Mouse (Mus musculus): ENCODE measurements around the gene Plpp7. TPM values are rescaled to one million over a fixed set of nuclear protein-coding genes. Genes with fewer than 3 reads are reported as not detected.

Gene Plpp7
- polyA plus RNA-seq, 1 experiment from 2014 or later: 16.6 TPM

GRCm38 (mm10) chr2:32157328-32157727 lies 62.0 kb downstream of the Plpp7 start:
- peak overlapping the region; percentile 6; the same call in 1 of the 2 replicates for H3K4me3 ChIP-seq (replicated peaks)

DNA sequence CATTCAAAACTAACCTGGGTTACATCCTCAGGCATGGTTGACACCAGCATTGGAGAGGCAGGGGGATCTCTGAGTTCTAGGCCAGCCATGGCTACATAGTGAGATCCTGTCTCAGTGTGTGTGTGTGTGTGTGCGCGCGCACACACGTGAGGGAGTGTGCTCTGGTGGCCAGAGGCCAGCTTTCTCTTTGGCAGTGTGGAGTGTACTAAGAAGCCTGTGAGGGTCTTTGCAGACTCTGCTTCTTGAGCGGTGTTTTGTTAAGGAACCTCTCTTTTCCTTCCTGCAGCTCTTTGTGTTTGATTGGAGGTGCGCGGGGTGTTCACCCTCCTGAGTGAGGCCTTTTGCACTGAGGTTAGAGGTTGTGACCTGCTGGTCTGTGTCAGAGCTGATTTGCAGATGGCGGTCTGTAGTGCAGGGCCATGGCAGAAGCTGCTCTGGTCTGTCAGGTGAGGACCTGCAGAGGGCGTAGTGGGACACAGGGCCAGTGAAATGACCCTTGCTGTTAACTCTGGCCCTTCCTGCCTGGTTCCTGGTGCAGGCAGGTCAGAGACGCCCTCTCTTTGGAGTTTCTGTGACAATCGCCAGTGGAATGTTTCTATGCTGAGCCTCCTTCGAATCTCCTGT lies 63.4 kb downstream of the Plpp7 start:
- H3K27ac ChIP-seq: peak overlapping the region; percentile 59
- H3K9me3 ChIP-seq: no peaks in the 10 kb centered on the region
- no peak overlapping the region for H3K4me3 ChIP-seq (replicated peaks)
- H3K36me3 ChIP-seq: peaks cover 8% of the 10 kb centered on the region; the same call in 1 of the 2 replicates
- no peak for ATAC-seq
- no peak overlapping the region; the same call in 1 of the 2 replicates for H3K9ac ChIP-seq (replicated peaks)
- peaks cover 82% of the 10 kb centered on the region for H3K4me1 ChIP-seq (replicated peaks)
- WGBS: 66% methylated on average over 12 of the region's 12 CpGs
- no peak overlapping the region for H3K4me2 ChIP-seq (replicated peaks)
- H3K27me3 ChIP-seq: no peaks in the 10 kb centered on the region

More at GRCm38 (mm10) chr2:32157328-32157727, 62.0 kb downstream of the Plpp7 start:
- Histone ChIP-seq H3K27me3 (no peaks in the 10 kb centered on the region), H3K9ac (replicated peaks) (peak overlapping the region; percentile 55), H3K36me3 (peaks cover 5% of the 10 kb centered on the region; the same call in 1 of the 2 replicates), H3K9me3 (no peaks in the 10 kb centered on the region), H3K27ac (peak overlapping the region; percentile 83), H3K4me2 (replicated peaks) (peak overlapping the region; percentile 41), H3K4me1 (replicated peaks) (peaks cover 84% of the 10 kb centered on the region)
- WGBS: 12% methylated on average over 4 of the region's 4 CpGs
- ATAC-seq: peak; percentile 47

Small RNA genes lying within 50 kb of the gene (microRNA-seq; reads per million reads assigned to microRNA genes)
- not detected for gene Mir7674

Other genes with a start within 250 kb of the Plpp7 start
- 8.4 and 11.2 TPM in 2 replicates for gene Fibcd1, start 249.5 kb upstream of the Plpp7 start, polyA plus RNA-seq (2015; fragmentation: Nextera tagmentation; extraction: Ambion mirVana)
- gene Lamc3, start 208.2 kb upstream of the Plpp7 start, polyA plus RNA-seq (2015; fragmentation: Nextera tagmentation; extraction: Ambion mirVana): 5.5 and 6.8 TPM in 2 replicates
- 32.1 and 32.6 TPM in 2 replicates for gene Aif1l, start 145.4 kb upstream of the Plpp7 start, polyA plus RNA-seq (2015; fragmentation: Nextera tagmentation; extraction: Ambion mirVana)
- gene Nup214, start 121.1 kb upstream of the Plpp7 start, polyA plus RNA-seq (2015; fragmentation: Nextera tagmentation; extraction: Ambion mirVana): 84.5 and 91.4 TPM in 2 replicates
- 0.38 and 0.44 TPM in 2 replicates for gene Fam78a, start 10.7 kb upstream of the Plpp7 start, polyA plus RNA-seq (2015; fragmentation: Nextera tagmentation; extraction: Ambion mirVana)
- 68.4 and 77.5 TPM in 2 replicates for gene Prrc2b, start 55.6 kb downstream of the Plpp7 start, polyA plus RNA-seq (2015; fragmentation: Nextera tagmentation; extraction: Ambion mirVana)
- gene Pomt1, start 141.1 kb downstream of the Plpp7 start, polyA plus RNA-seq (2015; fragmentation: Nextera tagmentation; extraction: Ambion mirVana): 28.2 and 28.6 TPM in 2 replicates
- gene Uck1, start 164.6 kb downstream of the Plpp7 start, polyA plus RNA-seq (2015; fragmentation: Nextera tagmentation; extraction: Ambion mirVana): 85.5 and 87.2 TPM in 2 replicates
- 26.0 and 26.7 TPM in 2 replicates for gene Golga2, start 191.9 kb downstream of the Plpp7 start, polyA plus RNA-seq (2015; fragmentation: Nextera tagmentation; extraction: Ambion mirVana)
- 454 and 469 TPM in 2 replicates for gene Swi5, start 192.5 kb downstream of the Plpp7 start, polyA plus RNA-seq (2015; fragmentation: Nextera tagmentation; extraction: Ambion mirVana)

Data from midbrain, embryonic 13.5 days (tissue).